Mouse (Mus musculus): ENCODE measurements around the gene Aspm.
"Not testable (repeated sequence)": the region's sequence is repeated elsewhere in the genome, so short reads cannot be mapped to it uniquely, and the experiment has no call there.

The Aspm gene

DNA sequence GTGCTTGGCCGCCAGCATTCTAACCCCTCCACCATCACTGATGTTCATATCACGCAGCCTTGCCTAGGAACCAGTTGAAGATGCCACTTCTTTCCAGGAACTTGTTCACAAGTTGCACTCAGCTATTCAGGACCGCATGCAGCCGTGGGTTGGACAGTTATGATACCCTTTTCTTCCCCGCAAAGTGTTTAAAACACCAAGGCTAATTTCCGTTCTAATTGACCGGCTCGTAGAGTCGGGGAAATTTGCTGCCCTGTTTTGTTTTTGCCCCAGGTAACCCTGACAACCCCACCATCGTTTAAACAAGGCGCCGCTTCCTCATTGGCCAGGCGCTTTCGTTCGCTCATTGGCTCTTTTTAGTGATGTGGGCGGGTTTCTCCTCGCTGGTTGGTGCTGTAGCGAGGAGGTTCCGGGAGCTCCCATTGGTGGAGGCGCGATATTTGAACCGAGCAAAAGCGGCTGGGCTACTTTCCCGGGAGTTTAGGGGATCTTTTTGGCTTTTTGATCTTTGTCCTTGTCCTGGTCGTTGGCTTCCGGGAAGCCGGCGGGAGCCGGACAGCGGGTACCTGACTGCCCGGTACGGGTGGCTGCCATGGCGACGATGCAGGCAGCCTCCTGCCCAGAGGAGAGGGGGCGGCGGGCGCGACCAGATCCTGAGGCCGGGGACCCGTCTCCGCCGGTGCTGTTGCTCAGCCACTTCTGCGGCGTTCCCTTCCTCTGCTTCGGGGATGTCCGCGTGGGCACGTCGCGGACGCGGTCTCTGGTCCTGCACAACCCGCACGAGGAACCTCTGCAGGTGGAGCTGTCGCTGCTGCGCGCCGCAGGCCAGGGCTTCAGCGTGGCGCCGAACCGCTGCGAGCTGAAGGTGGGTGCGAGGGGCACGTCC, at the start of gene Aspm:
Gene Aspm (plus strand): TSS at position 433 of the 886 bp plus-strand sequence.
- DNase-seq: peak; percentile 94

DNA sequence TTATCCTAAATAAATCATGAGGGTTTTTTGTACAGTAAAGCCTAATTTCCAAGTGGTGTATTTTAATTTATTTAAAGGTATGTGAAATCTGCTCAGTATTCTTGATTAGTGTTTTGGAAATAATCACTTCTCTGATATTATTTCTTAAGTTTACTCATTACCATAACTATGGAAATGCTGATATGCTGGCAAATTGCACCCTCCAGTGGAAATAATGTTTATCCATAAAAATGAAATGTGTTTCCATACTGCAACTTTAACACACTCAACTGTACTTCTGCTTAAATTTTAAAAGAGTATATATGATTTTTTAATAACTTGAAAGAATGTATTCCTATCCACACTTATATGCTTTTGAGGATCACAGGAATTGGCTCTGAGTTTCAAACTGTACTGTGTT, 48.8 kb upstream of the Aspm start:
- no peak for DNase-seq

DNA sequence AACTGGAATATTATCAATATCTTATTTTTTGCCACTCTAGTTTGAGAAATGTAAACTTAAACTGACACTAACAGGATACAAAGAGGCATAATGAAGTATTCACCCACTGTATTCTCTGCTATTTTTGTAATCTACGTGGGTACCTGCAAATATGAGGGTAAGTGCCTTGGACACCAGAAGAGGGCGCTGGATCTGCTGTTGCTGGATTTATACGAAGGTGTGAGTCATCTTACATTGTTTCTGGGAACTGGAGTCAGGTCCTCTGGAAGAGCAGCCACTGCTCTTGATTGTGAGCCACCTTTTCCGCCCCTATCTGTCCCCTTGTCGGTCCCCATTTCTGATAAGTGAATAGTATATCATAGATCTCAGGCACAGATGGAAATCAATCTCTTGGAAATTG, 46.9 kb upstream of the Aspm start:
- no peak for DNase-seq

DNA sequence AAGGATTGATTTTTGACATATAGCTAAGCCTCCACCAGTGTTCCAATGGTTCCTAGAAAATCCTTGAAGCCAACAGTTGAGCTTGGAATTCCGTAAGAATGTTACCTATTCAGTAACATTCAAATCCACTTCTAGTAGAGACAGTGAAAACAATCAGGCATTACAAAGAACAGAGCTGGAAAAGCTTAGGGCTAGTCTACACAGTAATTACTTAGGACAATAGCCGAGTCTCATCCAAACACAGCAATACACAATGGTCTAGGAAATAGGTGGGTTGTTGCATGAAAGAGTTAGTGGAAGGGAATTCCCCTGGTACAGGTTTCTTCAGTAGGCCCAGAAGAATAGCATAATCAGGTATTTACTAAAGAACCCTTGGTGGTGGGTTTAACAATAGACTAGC, 42.2 kb upstream of the Aspm start:
- DNase-seq: not testable (repeated sequence)

DNA sequence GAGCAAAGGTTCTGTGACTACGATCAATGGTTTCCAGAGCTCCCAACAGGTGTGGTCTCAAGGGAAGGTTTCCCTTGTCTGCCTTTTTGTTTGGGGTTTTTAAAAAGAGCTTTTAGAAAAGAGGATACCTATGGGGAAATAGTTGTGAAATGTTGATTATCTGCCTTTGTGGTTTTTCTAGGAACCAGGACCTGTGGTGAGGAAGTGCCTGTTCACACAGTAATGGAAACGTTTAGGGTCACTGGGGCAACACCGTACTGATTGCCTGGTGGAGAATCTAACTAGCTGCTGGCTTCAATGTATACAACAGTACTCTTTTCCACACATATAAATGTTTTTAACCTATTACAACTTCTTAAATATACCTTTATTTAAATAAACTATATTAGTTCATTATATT, 41.1 kb upstream of the Aspm start:
- DNase-seq: no peak

DNA sequence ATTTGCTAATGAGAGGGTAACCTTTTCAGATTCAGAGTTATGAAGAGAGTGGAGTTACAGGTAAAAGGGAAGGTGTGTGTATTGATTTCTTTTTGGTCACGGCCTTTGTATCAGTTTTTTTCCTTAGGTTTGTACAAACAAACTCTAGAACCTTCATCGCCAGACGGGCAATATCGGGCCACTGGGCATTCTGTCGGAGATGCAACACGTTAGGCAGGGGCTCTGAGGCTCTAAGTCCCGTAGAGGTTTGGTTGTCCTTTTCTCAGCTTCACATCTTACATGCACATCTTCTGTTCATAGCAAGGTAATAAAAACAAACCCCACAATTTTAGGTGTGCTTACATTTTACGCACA, 33.1 kb upstream of the Aspm start:
- DNase-seq: no peak

DNA sequence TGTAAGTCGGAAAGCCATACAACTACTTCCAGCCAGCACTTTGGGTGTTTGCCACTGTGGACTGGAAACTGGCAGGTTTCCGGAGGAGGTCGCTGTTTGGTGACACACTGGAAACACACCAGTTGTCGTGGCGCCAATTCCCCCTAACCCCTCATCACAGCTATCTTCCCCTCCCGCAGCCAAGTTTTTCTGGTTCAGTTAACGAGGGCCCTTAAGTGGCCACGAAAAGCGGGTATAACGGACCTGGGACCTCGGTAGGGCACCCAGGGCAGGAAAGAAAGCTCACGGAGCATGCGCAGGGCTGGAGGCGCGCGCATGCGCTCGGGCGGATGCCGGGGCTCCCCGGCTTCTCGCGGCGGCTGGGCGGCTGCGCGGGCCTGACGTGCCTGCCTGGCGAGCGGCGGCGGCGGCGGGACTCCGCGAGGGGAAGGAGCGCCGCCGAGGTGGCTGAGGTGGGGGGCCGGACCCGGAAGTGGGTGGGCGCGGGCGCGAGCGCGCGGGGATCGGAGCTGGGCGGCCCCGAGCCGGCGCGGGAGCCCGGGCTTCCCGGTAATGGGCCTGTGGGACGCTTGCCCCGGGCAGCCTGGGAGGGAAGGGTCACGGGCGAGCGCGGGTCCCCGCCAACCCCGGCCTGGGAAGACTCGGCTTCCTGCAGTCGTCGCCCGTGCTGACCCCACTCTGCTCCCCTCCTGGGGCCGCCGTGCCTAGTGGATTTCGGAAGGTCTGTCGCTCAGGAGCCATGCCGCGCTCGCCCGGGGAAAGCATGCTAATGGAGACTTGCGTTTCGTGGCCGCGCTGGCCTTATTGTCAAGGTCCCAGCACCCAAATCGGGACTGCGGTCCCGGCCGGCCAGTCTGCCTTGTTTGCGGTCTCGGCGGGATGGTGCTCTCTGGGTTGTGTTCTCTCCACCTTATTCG, 32.4 kb upstream of the Aspm start, which contains the start of gene Zbtb41:
Gene Zbtb41 (plus strand): TSS at position 414 of the 917 bp plus-strand sequence.
- peak; percentile 94 for DNase-seq

DNA sequence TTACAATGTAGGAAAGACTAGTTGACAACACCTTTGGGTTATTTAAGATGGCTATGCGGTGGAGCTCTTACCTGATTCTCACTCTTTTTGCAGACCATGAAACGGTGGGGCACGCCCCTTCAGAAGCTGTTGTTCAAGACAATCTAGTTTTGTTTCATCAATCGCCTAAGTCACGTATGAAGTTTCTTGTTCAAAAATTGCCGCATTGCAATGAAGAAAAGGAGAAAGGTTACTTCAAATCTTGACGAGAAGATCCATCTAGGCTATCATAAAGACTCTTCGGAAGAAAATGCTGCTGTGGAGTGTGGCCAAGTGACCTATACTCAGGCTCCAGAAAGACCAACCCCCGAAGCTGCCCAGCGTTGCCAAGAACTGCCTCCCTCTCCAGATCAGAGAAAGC, 31.6 kb upstream of the Aspm start:
- DNase-seq: peak; percentile 65

DNA sequence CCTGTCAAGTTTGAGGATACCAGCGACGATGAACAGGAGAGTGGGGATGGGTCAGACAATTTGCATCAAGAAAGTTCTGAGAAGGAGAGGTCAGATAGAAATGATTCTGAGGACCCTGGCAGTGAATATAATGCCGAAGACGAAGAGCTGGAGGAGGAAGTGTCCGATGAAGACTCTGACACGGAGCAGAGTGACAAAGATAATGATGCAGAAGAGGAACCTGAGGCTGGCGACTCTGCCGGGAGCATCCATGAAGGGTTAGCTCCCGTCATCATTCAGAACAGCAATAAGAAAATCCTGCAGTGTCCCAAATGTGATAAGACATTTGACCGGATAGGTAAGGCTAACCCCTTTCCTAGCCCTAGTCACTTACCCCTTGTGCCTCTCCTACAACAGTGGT, 30.6 kb upstream of the Aspm start:
- DNase-seq: no peak

DNA sequence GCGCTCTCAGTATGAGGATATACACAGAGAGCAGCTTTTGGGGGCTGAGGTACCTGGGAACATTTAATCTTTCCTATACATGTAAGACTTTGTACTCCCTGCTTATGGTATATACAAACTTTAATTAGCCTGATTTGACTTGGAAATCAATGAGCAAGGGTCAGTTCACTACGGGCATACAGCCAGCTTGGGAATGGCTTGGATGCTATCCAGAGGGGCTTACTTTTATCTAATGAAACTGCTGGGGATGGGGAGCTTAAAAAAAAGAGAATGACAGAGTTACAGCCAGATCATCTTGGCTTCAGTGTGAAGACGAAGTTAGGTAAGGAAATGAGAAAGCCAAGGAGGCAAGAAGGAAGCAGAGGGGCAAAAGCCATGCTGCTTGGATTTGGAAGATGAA, 29.6 kb upstream of the Aspm start:
- peak; percentile 43 for DNase-seq

DNA sequence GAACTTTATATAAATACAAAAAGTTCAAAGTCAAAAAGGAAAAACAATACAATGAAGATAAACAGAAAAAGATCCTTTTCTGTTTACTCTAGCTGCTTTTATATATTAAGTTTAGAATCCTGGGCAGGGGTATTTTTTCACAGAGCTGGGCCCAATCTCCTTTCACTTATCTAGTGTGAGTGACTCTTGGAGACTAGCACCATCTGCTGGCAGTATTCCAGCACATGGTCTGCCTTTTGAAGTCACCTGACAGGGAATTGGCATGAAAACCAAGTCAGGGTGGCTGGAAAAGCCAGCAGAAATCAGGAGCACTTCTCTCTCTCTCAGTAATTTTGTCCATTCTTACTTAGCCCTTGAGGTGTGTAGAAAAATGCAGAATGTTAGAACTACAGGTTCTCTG, 16.2 kb upstream of the Aspm start:
- DNase-seq: peak; percentile 67

DNA sequence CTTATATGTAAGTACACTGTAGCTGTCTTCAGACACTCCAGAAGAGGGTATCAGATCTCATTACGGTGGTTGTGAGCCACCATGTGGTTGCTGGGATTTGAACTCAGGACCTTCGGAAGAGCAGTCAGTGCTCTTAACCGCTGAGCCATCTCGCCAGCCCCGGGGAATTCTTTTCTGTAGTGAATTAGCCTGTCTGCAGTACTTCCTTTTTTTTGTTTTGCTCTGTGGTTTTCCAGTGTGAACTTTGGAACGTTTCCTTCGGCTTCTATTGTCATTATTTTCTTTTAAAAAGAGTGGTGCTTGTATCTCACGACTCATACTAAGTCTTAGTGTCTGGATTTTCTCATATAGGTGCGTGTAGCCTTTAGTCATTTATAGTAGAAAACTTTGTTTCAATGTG, 11.5 kb upstream of the Aspm start:
- not testable (repeated sequence) for DNase-seq

DNA sequence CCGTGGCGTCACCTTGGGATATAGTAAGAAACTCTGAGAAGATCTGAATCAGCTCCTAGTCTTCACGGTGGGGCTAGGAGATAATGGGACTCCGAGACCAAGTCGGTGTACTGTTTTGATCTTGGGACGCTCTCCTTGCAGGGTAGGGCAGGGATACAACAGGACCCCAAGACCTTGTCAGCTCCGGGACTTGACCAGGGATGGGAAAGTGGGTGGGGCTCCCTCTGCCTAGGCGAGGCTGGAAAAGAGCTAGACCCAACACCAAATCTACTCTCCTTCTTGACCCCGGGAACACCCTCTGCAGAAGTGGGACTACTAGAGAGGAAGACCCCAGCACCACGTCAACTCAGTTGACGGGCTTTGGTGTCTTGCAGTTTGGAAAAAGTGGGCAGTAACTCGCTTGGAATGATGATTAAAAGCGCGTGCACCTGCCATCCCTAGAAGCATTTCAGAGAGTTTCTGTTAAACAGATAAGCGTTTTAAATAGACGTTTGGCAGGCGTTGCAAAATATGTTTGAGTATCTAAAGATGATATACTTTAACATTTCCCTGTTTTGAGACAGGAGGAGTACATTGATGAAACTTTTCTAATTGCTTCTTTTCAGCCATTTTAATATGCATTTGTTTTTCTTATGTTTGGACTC, 776 bp downstream of the Aspm start:
- peak; percentile 6 for DNase-seq

DNA sequence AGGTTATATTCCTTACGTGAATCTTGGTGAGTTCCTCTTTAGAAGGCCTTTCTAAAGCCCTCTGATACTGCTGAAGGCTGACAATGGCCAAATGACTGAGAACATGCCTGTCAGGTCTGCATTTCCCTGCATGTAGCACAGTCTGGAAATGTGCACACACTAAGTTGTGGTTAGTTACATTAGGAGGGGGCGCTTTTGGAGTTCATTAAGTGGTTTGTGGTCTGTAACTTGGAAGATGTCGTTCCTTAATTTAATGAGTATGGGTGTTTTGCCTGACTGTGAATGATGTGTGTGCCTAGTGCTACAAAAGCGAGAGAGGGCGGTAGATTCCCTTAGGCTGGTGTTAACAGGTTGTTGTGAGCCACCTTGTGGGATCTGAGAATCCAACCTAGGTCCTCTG, 6.2 kb downstream of the Aspm start:
- no peak for DNase-seq

DNA sequence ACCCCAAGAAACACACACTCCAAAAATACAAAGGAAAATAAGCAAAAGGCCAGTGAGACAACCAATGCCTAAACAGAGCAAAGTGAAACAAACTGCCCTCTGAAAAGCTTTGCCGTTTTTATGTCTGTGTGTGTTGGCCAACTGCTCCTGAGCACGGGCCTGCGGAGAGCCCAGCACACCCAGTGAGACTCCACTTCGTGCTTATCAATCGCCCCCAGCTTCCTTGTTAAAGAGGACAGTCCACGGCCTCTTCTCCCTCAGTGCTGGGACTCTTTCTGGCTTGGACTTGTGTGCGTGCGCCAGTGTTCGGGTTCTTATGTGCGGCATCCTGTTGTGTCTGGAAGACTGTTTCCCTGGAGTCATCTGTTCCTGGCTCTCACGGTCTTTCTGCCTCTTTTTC, 11.4 kb downstream of the Aspm start:
- no peak for DNase-seq

DNA sequence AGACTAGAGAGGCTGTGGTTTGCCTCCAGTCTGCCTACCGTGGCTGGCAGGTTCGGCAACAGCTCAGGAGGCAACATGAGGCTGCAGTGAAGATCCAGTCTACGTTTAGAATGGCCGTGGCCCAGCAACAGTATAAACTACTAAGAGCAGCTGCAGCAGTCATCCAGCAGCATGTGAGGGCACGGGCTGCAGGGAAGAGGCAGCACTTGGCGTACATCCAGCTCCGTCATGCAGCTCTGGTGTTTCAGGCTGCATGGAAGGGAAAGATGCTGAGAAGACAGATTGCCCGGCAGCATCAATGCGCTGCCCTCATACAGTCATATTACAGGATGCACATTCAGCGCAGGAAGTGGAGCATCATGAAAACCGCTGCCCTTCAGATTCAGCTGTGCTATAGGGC, 24.3 kb downstream of the Aspm start:
- DNase-seq: no peak

DNA sequence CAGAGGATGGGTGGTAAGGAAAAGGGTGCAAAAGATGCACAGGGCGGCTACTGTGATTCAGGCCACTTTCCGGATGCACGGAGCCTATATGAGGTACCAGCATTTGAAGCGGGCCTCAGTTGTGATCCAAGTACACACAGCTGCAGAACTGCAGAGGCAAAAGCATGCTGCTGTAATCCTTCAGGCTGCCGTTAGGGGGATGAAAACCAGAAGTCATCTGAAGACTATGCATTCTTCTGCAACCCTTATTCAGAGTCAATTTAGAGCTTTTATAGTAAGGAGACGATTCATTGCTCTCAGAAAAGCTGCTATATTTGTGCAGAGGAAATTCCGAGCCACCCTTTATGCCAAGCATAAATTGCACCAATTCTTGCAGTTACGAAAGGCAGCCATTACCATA, 25.7 kb downstream of the Aspm start:
- DNase-seq: no peak

DNA sequence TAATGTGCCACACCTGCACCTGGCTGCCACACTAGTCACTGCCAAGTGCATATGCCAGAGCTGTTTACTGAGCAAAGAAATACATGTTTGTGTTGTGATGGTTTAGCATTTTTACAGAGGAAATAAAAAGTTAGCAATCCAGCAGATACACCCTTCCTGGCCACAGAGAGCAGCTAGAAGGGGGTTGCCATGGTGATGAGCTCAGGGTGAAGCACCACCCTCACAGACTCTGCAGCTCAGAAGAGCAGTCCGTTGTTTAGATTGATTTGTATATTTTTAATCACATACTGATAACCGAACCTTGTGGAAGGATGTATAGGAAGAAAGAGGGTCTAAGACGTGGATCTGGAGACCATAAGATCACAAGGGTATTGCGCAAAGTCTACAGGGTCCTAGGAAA, 26.6 kb downstream of the Aspm start:
- DNase-seq: no peak

DNA sequence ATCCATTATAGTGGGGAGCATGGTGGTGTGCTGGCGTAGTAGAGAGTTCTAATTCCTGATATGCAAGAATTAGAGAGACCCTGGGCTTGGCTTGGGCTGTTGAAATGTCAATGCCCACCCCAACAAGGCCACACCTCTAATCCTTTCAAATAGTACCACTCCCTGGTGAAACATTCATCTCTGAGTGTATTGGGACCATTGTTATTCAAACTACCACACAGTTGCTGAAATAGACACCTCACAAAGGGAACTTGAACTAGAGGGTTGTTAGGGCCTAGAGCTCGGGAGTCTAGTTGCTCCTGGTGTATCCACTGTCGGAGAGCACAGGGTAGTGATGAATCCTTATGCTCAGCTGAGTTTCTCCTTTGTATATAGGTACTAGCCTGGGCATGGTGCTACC, 40.1 kb downstream of the Aspm start:
- no peak for DNase-seq

DNA sequence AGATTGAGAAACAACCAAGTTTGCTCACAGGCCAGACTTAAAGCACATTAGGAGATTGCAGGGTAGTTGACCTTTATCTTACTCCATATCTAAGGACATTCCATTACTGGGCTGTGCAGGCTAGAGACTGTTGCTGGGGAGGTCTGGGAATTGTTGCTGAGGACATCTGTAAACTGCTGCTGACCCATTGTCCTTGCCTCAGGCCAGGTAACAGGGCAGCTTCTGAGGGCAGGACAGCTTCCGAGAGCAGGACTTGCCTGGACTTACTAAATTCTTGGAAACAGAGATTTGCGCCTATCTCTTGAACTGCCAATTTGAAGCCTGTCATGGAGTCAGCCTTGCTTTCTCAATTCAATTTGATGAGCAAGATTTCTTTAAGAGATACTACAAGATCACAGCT, 40.8 kb downstream of the Aspm start:
- DNase-seq: no peak

DNA sequence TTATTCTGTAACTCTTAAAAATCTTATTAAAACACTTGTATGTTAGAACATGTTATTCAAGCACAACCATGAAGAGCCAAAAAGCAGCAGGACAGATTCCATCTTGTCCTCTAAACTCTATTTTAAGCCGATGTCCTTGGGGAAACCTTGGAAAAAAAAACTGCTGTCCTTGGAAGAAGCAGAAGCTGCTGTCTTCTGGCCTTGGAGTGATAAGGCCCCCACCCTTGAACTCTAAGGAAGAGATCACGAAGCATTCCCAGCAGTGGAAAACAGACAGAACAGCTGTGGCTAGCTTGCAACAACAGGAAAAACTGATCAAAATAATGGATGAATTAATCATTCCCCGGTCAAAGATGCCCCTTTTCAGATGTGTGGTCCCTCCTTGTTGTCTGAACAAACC, 41.6 kb downstream of the Aspm start:
- no peak for DNase-seq

DNA sequence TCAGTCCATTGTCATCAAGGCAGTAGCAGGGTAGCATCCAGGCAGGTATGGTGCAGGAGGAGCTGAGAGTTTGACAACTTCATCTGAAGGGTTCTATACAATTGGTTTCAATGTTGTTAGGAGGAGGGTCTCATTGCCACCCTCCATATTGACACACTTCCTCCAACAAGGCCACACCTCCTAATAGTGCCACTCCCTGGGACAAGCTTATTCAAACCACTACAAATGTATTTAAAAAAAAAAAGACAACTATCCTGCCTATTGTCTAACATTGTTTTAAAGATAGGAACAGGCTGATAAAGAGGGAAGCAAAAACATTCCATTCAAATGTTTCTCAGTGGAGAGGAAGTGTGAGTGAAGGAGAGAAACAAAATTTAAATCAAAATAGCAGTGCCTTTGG, 45.2 kb downstream of the Aspm start:
- no peak for DNase-seq

DNA sequence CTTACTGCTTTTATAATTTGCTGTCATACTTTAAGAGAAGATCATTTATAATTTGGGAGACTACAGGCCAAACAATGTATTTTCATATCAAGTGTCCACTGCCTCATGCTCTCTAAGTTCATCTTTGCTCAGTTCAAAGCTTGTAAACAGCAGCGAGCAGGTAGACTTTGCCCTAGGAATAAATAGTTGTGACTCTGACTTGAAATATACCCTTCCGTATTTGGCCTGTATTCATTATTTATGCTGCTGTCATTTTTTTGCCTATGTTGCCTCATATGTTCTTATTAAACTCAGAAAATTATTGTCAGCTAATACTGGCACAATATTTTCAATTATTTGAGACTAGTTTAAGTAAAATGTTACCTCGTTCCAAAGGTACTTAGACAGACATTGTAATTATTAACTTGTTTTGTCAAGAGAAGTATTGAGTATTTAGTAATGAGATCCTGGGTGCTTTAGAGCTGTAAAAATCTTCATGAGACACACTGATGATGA, 46.7 kb downstream of the Aspm start, which contains the start of gene F13b:
Gene F13b (plus strand): TSS at position 445 of the 495 bp plus-strand sequence.
- DNase-seq: peak; percentile 14

All from kidney, postnatal 14 days (tissue).